Comparison of ENCODE assay signal across 8 mouse cellular contexts in genomic region chr4:125282154-125282973, GRCm38 (mm10).
A peak's percentile ranks its signal among the peaks of the same experiment; 100 is the strongest.
DNase-seq lines count a peak whose midpoint lies in the region; TF ChIP-seq lines count a peak whose summit lies in the region.

No protein-coding gene starts in this region.

- H3K4me3 ChIP-seq in kidney, adult 2 months (ENCODE audit: insufficient read depth, low read depth, low read length): no peak overlapping the region

- WGBS in kidney, adult 2 months: 12% methylated on average over 21 of the region's 21 CpGs

- no peaks in the 10 kb centered on the region for H3K36me3 ChIP-seq in kidney, adult 2 months (ENCODE audit: control insufficient read depth, insufficient read depth, low read length)

- intact Hi-C loops in gastrocnemius, postnatal 14 days (cut with DNase I; ENCODE audit: low total_unique reads): no loop called here
- intact Hi-C loops in left cerebral cortex, postnatal 36 days (cut with DNase I): loop anchor here (10.0 kb wide), 1 partner anchor 202 kb away; no protein-coding TSS in a partner anchor

- DNase-seq in lung, postnatal 36 days: peak; percentile 2
- no peak for DNase-seq in lung, postnatal 14 days
- peak; percentile 90 for DNase-seq in embryo, embryonic 10.5 days (ENCODE audit: low spot score)
- DNase-seq in gastrocnemius, postnatal 14 days: peak; percentile 75
- DNase-seq in kidney, adult 2 months: peak; percentile 14
- DNase-seq in left cerebral cortex, postnatal 36 days (ENCODE audit: low spot score in 2 of 2): peak; percentile 63 to 73
- peak; percentile 11 for DNase-seq in ovary, postnatal 36 days (ENCODE audit: low spot score)
- DNase-seq in urinary bladder, postnatal 10 days (ENCODE audit: low spot score): no peak

- TF ChIP-seq CTCF in kidney, adult 2 months (conservative IDR thresholded peaks at IDR 0.05; ENCODE audit: insufficient read depth, insufficient read length, low read depth, low read length): no peak

- no peak for TF ChIP-seq POLR2A in kidney, adult 2 months (IDR thresholded peaks at IDR 0.05; ENCODE audit: low read depth, low read length)

- no peak overlapping the region for H3K27ac ChIP-seq in kidney, adult 2 months (ENCODE audit: insufficient read depth, low read depth, low read length)

- no peaks in the 10 kb centered on the region for H3K27me3 ChIP-seq in kidney, adult 2 months (replicated peaks; ENCODE audit: control insufficient read depth, insufficient read depth, low read length)

- H3K4me1 ChIP-seq in kidney, adult 2 months (ENCODE audit: control insufficient read depth, insufficient read depth, low read length): no peaks in the 10 kb centered on the region

Comparison
In these comparisons a context has a peak if more than half of its experiments do, and no peak if none do; other contexts are left out.
1. DNase-seq: peak in lung, postnatal 36 days (single experiment), embryo, embryonic 10.5 days (single experiment), gastrocnemius, postnatal 14 days (single experiment), kidney, adult 2 months (single experiment), left cerebral cortex, postnatal 36 days (2 of 2) and ovary, postnatal 36 days (single experiment); none in lung, postnatal 14 days (single experiment) and urinary bladder, postnatal 10 days (single experiment).